Mouse (Mus musculus): ENCODE data around the gene Dpm2. TPM values are rescaled to one million over a fixed set of nuclear protein-coding genes. Genes with fewer than 3 reads are reported as not detected.
A peak's percentile ranks its signal among the peaks of the same experiment; 100 is the strongest.

Gene Dpm2
- polyA plus RNA-seq, 1 experiment from 2014 or later = 152 TPM

- H3K4me2 ChIP-seq (ENCODE audit: low read length) = no peak overlapping the region
Observed at GRCm38 (mm10) chr2:32553592-32554148, 17.0 kb upstream of the Dpm2 start.

GRCm38 (mm10) chr2:32555484-32555883 lies 15.2 kb upstream of the Dpm2 start:
- H3K9ac ChIP-seq (ENCODE audit: low read length) = no peak overlapping the region
- peaks cover 16% of the 10 kb centered on the region for H3K4me1 ChIP-seq (ENCODE audit: control insufficient read depth, insufficient read depth, low read length)

More at GRCm38 (mm10) chr2:32553592-32554148, 17.0 kb upstream of the Dpm2 start:
- no peak overlapping the region for H3K9ac ChIP-seq (ENCODE audit: low read length)
- WGBS = 87% methylated on average over 7 of the region's 7 CpGs
- H3K4me3 ChIP-seq (ENCODE audit: low read depth, low read length) = no peak overlapping the region
- no peaks in the 10 kb centered on the region for H3K9me3 ChIP-seq (replicated peaks; ENCODE audit: control insufficient read depth, low read length)
- H3K36me3 ChIP-seq (ENCODE audit: control insufficient read depth, insufficient read depth, low read length) = no peaks in the 10 kb centered on the region
- no peaks in the 10 kb centered on the region for H3K27me3 ChIP-seq (replicated peaks; ENCODE audit: control insufficient read depth, insufficient read depth, low read length)
- H3K27ac ChIP-seq (ENCODE audit: low read depth, low read length) = no peak overlapping the region
- ATAC-seq (no peak), DNase-seq (ENCODE audit: low spot score) (no peak)
- no peaks in the 10 kb centered on the region for H3K4me1 ChIP-seq (ENCODE audit: control insufficient read depth, insufficient read depth, low read length)

GRCm38 (mm10) chr2:32556019-32556418 lies 14.6 kb upstream of the Dpm2 start:
- Histone ChIP-seq H3K4me1 (ENCODE audit: control insufficient read depth, insufficient read depth, low read length) (peaks cover 18% of the 10 kb centered on the region), H3K9ac (ENCODE audit: low read length) (no peak overlapping the region), H3K4me2 (ENCODE audit: low read length) (no peak overlapping the region), H3K9me3 (replicated peaks; ENCODE audit: control insufficient read depth, low read length) (no peaks in the 10 kb centered on the region), H3K27me3 (replicated peaks; ENCODE audit: control insufficient read depth, insufficient read depth, low read length) (no peaks in the 10 kb centered on the region), H3K4me3 (ENCODE audit: low read depth, low read length) (no peak overlapping the region), H3K36me3 (ENCODE audit: control insufficient read depth, insufficient read depth, low read length) (no peaks in the 10 kb centered on the region; the same call in 1 of the 2 replicates), H3K27ac (ENCODE audit: low read depth, low read length) (no peak overlapping the region)
- 79% methylated on average over 7 of the region's 7 CpGs for WGBS
- ATAC-seq (no peak), DNase-seq (ENCODE audit: low spot score) (no peak)

More at GRCm38 (mm10) chr2:32555484-32555883, 15.2 kb upstream of the Dpm2 start:
- no peak for ATAC-seq
- H3K9me3 ChIP-seq (replicated peaks; ENCODE audit: control insufficient read depth, low read length) = no peaks in the 10 kb centered on the region
- H3K4me2 ChIP-seq (ENCODE audit: low read length) = no peak overlapping the region
- H3K27me3 ChIP-seq (replicated peaks; ENCODE audit: control insufficient read depth, insufficient read depth, low read length) = no peaks in the 10 kb centered on the region
- 50% methylated on average over 4 of the region's 4 CpGs for WGBS
- H3K36me3 ChIP-seq (ENCODE audit: control insufficient read depth, insufficient read depth, low read length) = no peaks in the 10 kb centered on the region; the same call in 1 of the 2 replicates
- no peak for DNase-seq (ENCODE audit: low spot score)
- no peak overlapping the region for H3K4me3 ChIP-seq (ENCODE audit: low read depth, low read length)
- H3K27ac ChIP-seq (ENCODE audit: low read depth, low read length) = no peak overlapping the region

- peaks cover 18% of the 10 kb centered on the region for H3K4me1 ChIP-seq (ENCODE audit: control insufficient read depth, insufficient read depth, low read length)
- 0 out of 2 replicates have a peak overlapping the region, but pooled peaks have one; percentile 4 for H3K4me2 ChIP-seq (ENCODE audit: low read length)
- H3K4me3 ChIP-seq (ENCODE audit: low read depth, low read length) = no peak overlapping the region
- ATAC-seq = peak; percentile 87
- peak overlapping the region; percentile 80 for H3K27ac ChIP-seq (ENCODE audit: low read depth, low read length)
- H3K27me3 ChIP-seq (replicated peaks; ENCODE audit: control insufficient read depth, insufficient read depth, low read length) = no peaks in the 10 kb centered on the region
- no peaks in the 10 kb centered on the region for H3K9me3 ChIP-seq (replicated peaks; ENCODE audit: control insufficient read depth, low read length)
- peaks cover 10% of the 10 kb centered on the region; the same call in 1 of the 2 replicates for H3K36me3 ChIP-seq (ENCODE audit: control insufficient read depth, insufficient read depth, low read length)
- peak overlapping the region; percentile 43 for H3K9ac ChIP-seq (ENCODE audit: low read length)
- DNase-seq (ENCODE audit: low spot score) = peak; percentile 73
- 2% methylated on average over 5 of the region's 5 CpGs for WGBS
Observed at GRCm38 (mm10) chr2:32559570-32559969, 11.1 kb upstream of the Dpm2 start.

GRCm38 (mm10) chr2:32566536-32567063 lies 4.1 kb upstream of the Dpm2 start:
- H3K9ac ChIP-seq (ENCODE audit: low read length) = no peak overlapping the region
- no peak overlapping the region for H3K27ac ChIP-seq (ENCODE audit: low read depth, low read length)
- H3K4me2 ChIP-seq (ENCODE audit: low read length) = no peak overlapping the region
- DNase-seq (ENCODE audit: low spot score) = peak; percentile 84
- no peak overlapping the region for H3K4me3 ChIP-seq (ENCODE audit: low read depth, low read length)
- peaks cover 4% of the 10 kb centered on the region; the same call in 1 of the 2 replicates for H3K4me1 ChIP-seq (ENCODE audit: control insufficient read depth, insufficient read depth, low read length)
- ATAC-seq = no peak
- WGBS = 42% methylated on average over 4 of the region's 4 CpGs
- no peaks in the 10 kb centered on the region for H3K9me3 ChIP-seq (replicated peaks; ENCODE audit: control insufficient read depth, low read length)
- H3K36me3 ChIP-seq (ENCODE audit: control insufficient read depth, insufficient read depth, low read length) = peaks cover 47% of the 10 kb centered on the region
- H3K27me3 ChIP-seq (replicated peaks; ENCODE audit: control insufficient read depth, insufficient read depth, low read length) = no peaks in the 10 kb centered on the region

GRCm38 (mm10) chr2:32568149-32568548 lies 2.5 kb upstream of the Dpm2 start:
- no peak for ATAC-seq
- no peak for DNase-seq (ENCODE audit: low spot score)
- Histone ChIP-seq H3K27me3 (replicated peaks; ENCODE audit: control insufficient read depth, insufficient read depth, low read length) (no peaks in the 10 kb centered on the region), H3K9ac (ENCODE audit: low read length) (no peak overlapping the region), H3K4me3 (ENCODE audit: low read depth, low read length) (no peak overlapping the region), H3K36me3 (ENCODE audit: control insufficient read depth, insufficient read depth, low read length) (peaks cover 51% of the 10 kb centered on the region), H3K9me3 (replicated peaks; ENCODE audit: control insufficient read depth, low read length) (no peaks in the 10 kb centered on the region), H3K27ac (ENCODE audit: low read depth, low read length) (no peak overlapping the region), H3K4me2 (ENCODE audit: low read length) (no peak overlapping the region), H3K4me1 (ENCODE audit: control insufficient read depth, insufficient read depth, low read length) (peaks cover 7% of the 10 kb centered on the region)
- WGBS = 82% methylated on average over 5 of the region's 5 CpGs

DNA sequence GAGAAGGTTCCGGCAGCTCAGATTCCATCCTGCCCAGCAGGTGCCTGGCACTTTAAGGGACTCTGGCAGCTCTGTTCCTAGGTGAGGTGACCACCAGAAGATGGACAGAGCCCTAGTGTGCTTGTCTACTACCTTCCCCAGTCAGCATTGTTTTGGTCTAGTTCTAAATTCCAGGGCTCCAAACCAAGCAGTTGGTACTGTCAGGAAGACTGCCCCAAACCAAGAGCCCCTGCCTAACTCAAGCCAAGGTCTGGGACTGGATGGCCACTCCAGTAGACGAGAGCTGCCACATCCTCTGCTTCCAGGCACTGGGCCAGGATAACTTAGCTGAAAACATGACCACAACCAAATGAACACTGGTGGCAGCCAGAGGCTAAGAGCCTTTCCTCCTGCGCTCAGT lies 1.7 kb upstream of the Dpm2 start:
- no peaks in the 10 kb centered on the region for H3K9me3 ChIP-seq (replicated peaks; ENCODE audit: control insufficient read depth, low read length)
- H3K9ac ChIP-seq (ENCODE audit: low read length) = no peak overlapping the region
- no peaks in the 10 kb centered on the region for H3K27me3 ChIP-seq (replicated peaks; ENCODE audit: control insufficient read depth, insufficient read depth, low read length)
- WGBS = 89% methylated on average over 3 of the region's 3 CpGs
- no peak for ATAC-seq
- DNase-seq (ENCODE audit: low spot score) = no peak
- H3K4me2 ChIP-seq (ENCODE audit: low read length) = no peak overlapping the region
- H3K36me3 ChIP-seq (ENCODE audit: control insufficient read depth, insufficient read depth, low read length) = peaks cover 49% of the 10 kb centered on the region
- peaks cover 7% of the 10 kb centered on the region for H3K4me1 ChIP-seq (ENCODE audit: control insufficient read depth, insufficient read depth, low read length)
- no peak overlapping the region for H3K27ac ChIP-seq (ENCODE audit: low read depth, low read length)
- H3K4me3 ChIP-seq (ENCODE audit: low read depth, low read length) = no peak overlapping the region

DNA sequence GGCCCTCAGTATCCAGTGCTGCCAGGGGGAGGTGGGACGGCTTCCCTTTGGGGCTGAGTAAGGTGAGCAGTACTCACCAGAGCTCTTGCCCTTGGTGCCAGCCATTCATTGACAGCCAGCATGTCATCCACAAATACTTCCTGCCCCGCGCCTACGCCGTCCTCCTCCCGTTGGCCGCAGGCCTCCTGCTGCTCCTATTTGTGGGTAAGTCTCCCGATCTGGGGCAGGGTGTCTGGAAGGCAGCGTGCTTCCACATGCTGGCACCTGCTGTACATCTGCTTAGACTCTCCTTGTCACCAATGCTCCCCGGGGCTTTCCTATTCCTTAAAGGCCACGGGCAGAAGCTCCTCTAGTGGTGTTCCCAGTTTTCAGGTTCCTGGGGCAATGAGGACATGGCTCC lies 1.5 kb downstream of the Dpm2 start:
- no peak overlapping the region for H3K4me2 ChIP-seq (ENCODE audit: low read length)
- no peak overlapping the region for H3K4me3 ChIP-seq (ENCODE audit: low read depth, low read length)
- H3K36me3 ChIP-seq (ENCODE audit: control insufficient read depth, insufficient read depth, low read length) = peaks cover 22% of the 10 kb centered on the region
- no peaks in the 10 kb centered on the region for H3K9me3 ChIP-seq (replicated peaks; ENCODE audit: control insufficient read depth, low read length)
- peaks cover 7% of the 10 kb centered on the region for H3K4me1 ChIP-seq (ENCODE audit: control insufficient read depth, insufficient read depth, low read length)
- WGBS = 91% methylated on average over 11 of the region's 11 CpGs
- H3K27me3 ChIP-seq (replicated peaks; ENCODE audit: control insufficient read depth, insufficient read depth, low read length) = 0 out of 2 replicates have a peak, but pooled peaks cover 2% of the 10 kb centered on the region
- no peak overlapping the region for H3K9ac ChIP-seq (ENCODE audit: low read length)
- DNase-seq (ENCODE audit: low spot score) (no peak), ATAC-seq (no peak)
- no peak overlapping the region for H3K27ac ChIP-seq (ENCODE audit: low read depth, low read length)

DNA sequence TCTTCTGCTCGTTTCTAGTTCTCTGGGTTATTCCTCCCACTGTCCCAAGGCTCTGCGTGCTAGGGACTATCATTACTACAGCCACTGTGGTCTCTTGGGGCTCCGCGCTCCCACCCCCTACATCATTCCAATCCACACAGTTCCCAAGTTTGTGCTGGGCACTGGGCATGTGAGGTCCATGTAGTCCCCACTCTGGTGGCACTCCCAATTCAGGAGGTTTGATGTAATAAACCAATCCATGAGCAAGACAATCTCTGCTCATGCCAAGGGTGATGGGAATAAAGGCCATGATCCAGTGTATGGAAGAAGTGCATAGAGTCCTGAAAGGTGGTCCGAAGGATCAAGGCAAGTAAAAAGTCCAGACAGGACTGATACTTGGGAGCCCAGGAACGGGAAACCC lies 3.8 kb downstream of the Dpm2 start, which contains the start of gene Pip5kl1:
Gene Pip5kl1 (plus strand): TSS at position 301 of the 400 bp plus-strand sequence.
- peak within 1 kb of the TSS; percentile 66 for H3K9ac ChIP-seq (ENCODE audit: low read length)
- peak within 1 kb of the TSS; percentile 100 for H3K4me2 ChIP-seq (ENCODE audit: low read length)
- peak within 1 kb of the TSS; percentile 49 for H3K4me3 ChIP-seq (ENCODE audit: low read depth, low read length)
- WGBS = 79% methylated on average over 6 of the region's 6 CpGs
- no peaks in the 10 kb centered on the region for H3K9me3 ChIP-seq (replicated peaks; ENCODE audit: control insufficient read depth, low read length)
- H3K27me3 ChIP-seq (replicated peaks; ENCODE audit: control insufficient read depth, insufficient read depth, low read length) = 0 out of 2 replicates have a peak, but pooled peaks cover 5% of the 10 kb centered on the region
- H3K27ac ChIP-seq (ENCODE audit: low read depth, low read length) = no peak within 1 kb of the TSS
- H3K4me1 ChIP-seq (ENCODE audit: control insufficient read depth, insufficient read depth, low read length) = peaks cover 7% of the 10 kb centered on the region
- H3K36me3 ChIP-seq (ENCODE audit: control insufficient read depth, insufficient read depth, low read length) = 0 out of 2 replicates have a peak, but pooled peaks cover 7% of the 10 kb centered on the region
- DNase-seq (ENCODE audit: low spot score) = no peak
- ATAC-seq = no peak
